Mouse (Mus musculus) intestine, embryonic 14.5 days (tissue): Measurements from ENCODE around the gene Txndc12. TPM values are rescaled to one million over a fixed set of nuclear protein-coding genes. Genes with fewer than 3 reads are reported as not detected.
A peak's percentile ranks its signal among the peaks of the same experiment; 100 is the strongest.

Source experiments
- ATAC-seq: fragments of 200-750 bp; cut with Nextera tagmentation; replicated peaks from 2 replicates; pipeline ENCODE4 v1.8.0; 2017; ENCODE audit warnings: low read depth, moderate number of reproducible peaks, moderate TSS enrichment, moderate library complexity; ENCODE audit not compliant: low FRiP score, low TSS enrichment
- DNase-seq: peaks from one replicate; pipeline ENCODE4 v3.0.0-alpha.2; 2018; ENCODE audit warnings: low spot score
- H3K27ac ChIP-seq: fragments of 300-500 bp; sonication (generic); 2 replicates; pipeline ENCODE4 v1.5.1; 2014; ENCODE audit warnings: low read depth, mild to moderate bottlenecking, control low read depth
- H3K27me3 ChIP-seq: fragments of 300-500 bp; sonication (generic); replicated peaks from 2 replicates; pipeline ENCODE4 v1.6.1; 2014; ENCODE audit warnings: low read length, control low read depth; ENCODE audit not compliant: control insufficient read depth, insufficient read depth
- H3K36me3 ChIP-seq: fragments of 300-500 bp; sonication (generic); 2 replicates; pipeline ENCODE4 v1.6.1; 2014; ENCODE audit warnings: low read length, control low read depth; ENCODE audit not compliant: control insufficient read depth, insufficient read depth
- H3K4me1 ChIP-seq: fragments of 300-500 bp; sonication (generic); replicated peaks from 2 replicates; pipeline ENCODE4 v1.6.1; 2014; ENCODE audit warnings: low read length, control low read depth, mixed read lengths; ENCODE audit not compliant: control insufficient read depth, insufficient read depth
- H3K4me2 ChIP-seq: fragments of 300-500 bp; sonication (generic); 2 replicates; pipeline ENCODE4 v1.6.1; 2014; ENCODE audit warnings: low read length
- H3K4me3 ChIP-seq: fragments of 300-500 bp; sonication (generic); 2 replicates; pipeline ENCODE4 v1.5.1; 2014; ENCODE audit warnings: low read depth, low read length, control low read depth, mixed read lengths
- H3K9ac ChIP-seq: fragments of 300-500 bp; sonication (generic); 2 replicates; pipeline ENCODE4 v1.6.1; 2014; ENCODE audit warnings: mild to moderate bottlenecking, low read length
- H3K9me3 ChIP-seq: fragments of 300-500 bp; sonication (generic); 2 replicates; pipeline ENCODE4 v1.6.1; 2016; ENCODE audit warnings: low read length, control low read depth; ENCODE audit not compliant: control insufficient read depth
- WGBS: fragments of 180-500 bp; shearing (Covaris S2); extraction: QIAGEN DNeasy Blood & Tissue Kit; methylation state at CpG from one replicate; pipeline ENCODE4 v1.1.7; 2014; 5-methylcytosine and 5-hydroxymethylcytosine counted together
- polyA plus RNA-seq: library from polyadenylated mRNA; unstranded; fragments of >200 nt; fragmentation: Nextera tagmentation; extraction: Ambion mirVana; gene quantifications from 2 replicates; pipeline ENCODE4 v1.2.1, GENCODE M21; 2014

Txndc12 gene
- polyA plus RNA-seq: 108 and 117 TPM in 2 replicates

DNA sequence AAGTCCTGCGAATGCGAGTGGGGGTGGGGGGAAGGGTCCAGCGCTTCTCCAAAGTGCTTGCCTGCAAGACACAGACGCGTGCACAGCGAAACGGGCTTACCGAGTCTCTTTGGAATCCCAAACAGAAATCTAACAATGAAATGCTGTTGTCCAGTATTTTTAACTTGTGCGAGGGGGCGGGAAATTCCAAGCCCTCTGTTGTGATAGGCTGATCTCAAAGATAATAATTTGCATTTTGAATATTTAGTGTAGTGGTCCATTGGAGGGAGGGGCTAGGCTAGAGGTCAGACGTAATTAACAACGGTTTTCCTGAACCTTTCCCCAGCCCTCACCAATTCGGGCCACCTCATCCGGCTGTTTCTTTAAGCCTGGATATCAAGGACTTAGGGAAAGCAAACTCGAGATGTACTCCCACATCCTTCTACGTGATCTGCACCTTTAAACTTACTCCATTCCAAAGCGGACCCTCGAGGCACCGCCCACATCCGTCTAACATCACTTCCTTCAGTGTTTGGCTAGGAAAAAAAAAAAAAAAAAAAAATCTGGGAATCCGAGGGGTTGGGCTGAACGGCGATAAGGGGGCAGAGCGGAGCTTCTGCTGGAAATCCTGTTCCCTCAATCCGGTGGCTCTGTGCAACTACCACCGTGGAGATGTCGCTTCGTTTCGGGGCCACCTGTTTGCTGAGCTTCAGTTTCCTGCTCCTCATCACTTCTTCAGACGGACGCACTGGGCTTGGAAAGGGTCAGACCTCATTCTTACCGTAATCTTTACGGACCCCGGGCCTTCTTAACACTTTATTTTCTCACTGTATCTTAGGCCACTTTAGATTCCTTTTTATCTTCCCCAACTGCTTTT lies at the start of gene Txndc12:
Gene Txndc12 (plus strand): TSS at position 487 of the 856 bp plus-strand sequence.
- ATAC-seq (peak; percentile 82), DNase-seq (peak; percentile 97)
- H3K27ac ChIP-seq: peak within 1 kb of the TSS; percentile 97
- peaks cover 11% of the 10 kb centered on the region for H3K36me3 ChIP-seq
- H3K9ac ChIP-seq: peak within 1 kb of the TSS; percentile 98
- H3K27me3 ChIP-seq: no peaks in the 10 kb centered on the region
- under 1% methylated on average over 34 of the region's 34 CpGs for WGBS
- peak within 1 kb of the TSS; percentile 62 for H3K4me2 ChIP-seq
- H3K9me3 ChIP-seq: no peaks in the 10 kb centered on the region
- peaks cover 31% of the 10 kb centered on the region for H3K4me1 ChIP-seq
- H3K4me3 ChIP-seq: peak within 1 kb of the TSS; percentile 97

DNA sequence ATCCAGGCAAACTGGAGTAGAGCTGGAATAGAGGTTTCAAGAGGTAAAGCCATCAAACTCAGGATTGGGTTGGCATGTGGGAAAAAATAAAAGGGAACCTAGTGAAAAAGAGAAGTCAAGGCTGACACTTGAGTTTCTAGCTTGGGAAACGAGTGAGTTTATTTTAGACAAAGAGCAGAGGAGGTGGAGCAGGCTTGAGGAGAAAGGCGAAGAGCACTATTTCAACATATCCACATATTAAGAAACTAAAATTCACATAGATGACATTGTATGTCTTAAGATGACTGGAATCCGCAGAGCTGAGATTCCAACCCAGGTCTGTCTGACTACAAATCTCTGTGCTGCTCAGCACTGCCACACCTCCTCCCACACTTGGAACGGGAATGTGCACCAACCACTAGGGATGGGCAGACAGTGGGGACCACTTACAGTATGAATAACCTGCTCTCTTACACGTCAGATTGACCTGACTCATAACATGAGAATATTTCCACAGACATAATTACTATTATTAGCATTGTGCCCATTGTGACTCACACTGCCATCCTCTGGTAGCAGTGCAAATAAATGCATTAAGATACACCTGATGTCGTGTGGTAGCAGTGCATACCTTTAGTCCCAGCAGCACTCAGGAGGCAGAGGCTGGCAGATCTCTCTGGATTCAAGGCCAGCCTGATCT lies 45.0 kb upstream of the Txndc12 start:
- no peaks in the 10 kb centered on the region for H3K9me3 ChIP-seq
- no peak overlapping the region for H3K9ac ChIP-seq
- H3K27me3 ChIP-seq: no peaks in the 10 kb centered on the region
- no peak for DNase-seq
- H3K4me1 ChIP-seq: no peaks in the 10 kb centered on the region
- no peak overlapping the region for H3K27ac ChIP-seq
- H3K4me2 ChIP-seq: no peak overlapping the region
- ATAC-seq: no peak
- H3K36me3 ChIP-seq: no peaks in the 10 kb centered on the region
- WGBS: 74% methylated on average over 6 of the region's 6 CpGs
- no peak overlapping the region for H3K4me3 ChIP-seq

DNA sequence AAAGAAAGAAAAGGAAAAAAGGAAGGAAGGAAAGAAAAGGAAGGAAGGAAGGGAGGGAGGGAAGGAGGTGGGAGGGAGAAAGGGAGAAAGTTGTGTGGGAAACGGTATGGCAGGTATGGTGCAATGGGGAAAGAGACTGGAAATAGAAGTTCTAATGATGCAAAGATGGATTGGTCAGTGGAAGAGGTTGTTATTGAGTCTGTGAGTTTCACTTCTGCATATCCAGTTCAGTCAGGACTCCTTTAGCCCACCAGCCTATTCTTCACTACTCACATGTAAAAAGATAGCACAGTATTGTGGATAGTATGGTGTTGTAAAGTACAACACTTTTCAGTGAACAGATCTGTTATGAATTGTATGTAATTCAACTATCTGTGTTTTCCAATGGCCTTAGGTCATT lies 43.9 kb upstream of the Txndc12 start:
- H3K4me1 ChIP-seq: no peaks in the 10 kb centered on the region
- no peaks in the 10 kb centered on the region for H3K9me3 ChIP-seq
- H3K27me3 ChIP-seq: no peaks in the 10 kb centered on the region
- H3K4me3 ChIP-seq: no peak overlapping the region
- H3K27ac ChIP-seq: no peak overlapping the region
- DNase-seq (no peak), ATAC-seq (no peak)
- no peak overlapping the region for H3K4me2 ChIP-seq
- no peak overlapping the region for H3K9ac ChIP-seq
- WGBS: 68% methylated on average over 1 of the region's 1 CpGs
- no peaks in the 10 kb centered on the region for H3K36me3 ChIP-seq

DNA sequence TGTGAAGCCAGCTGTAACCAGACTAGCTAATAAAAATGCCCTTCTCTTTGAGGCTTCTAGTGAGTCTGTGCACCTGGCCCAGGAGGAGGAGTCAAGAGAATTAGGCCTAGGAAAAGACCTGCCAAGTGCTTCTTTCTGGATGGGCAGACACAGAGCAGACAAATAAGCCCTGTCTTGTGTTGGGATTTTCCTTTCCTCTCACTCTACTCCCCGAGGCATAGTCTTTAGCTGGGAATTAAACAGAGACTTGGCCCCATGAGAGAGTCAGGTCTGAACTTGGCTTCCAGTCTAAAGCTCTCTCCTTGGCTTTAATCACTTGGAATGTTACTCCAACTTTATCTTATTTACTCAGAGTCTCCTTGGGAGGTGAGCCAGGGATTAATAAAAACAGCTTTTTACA lies 40.5 kb upstream of the Txndc12 start:
- ATAC-seq (no peak), DNase-seq (no peak)
- H3K4me2 ChIP-seq: no peak overlapping the region
- H3K4me3 ChIP-seq: no peak overlapping the region
- H3K9ac ChIP-seq: no peak overlapping the region
- H3K27ac ChIP-seq: no peak overlapping the region
- H3K4me1 ChIP-seq: no peaks in the 10 kb centered on the region
- 55% methylated on average over 1 of the region's 1 CpGs for WGBS
- H3K27me3 ChIP-seq: no peaks in the 10 kb centered on the region
- H3K9me3 ChIP-seq: no peaks in the 10 kb centered on the region
- no peaks in the 10 kb centered on the region for H3K36me3 ChIP-seq

DNA sequence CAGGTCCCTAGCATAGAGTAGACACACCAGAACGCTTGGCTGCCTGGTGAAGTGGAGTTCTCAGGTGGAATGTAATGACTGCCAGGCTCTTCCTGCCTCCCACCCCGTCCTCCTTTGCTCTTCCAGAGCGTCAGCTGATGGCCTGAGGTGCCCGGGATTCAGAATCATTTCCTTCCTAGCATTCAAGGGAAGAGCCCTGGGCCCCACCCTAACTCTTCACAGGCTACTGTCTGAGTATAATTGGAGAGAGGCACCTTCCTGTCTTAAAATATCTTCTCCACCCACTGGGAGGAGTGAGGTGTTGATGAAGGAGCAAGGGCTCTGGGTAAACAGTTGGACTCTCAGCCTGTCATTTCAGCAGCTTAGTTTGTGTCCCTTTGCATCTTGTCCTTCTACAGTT lies 37.7 kb upstream of the Txndc12 start:
- no peak overlapping the region for H3K4me2 ChIP-seq
- no peak overlapping the region for H3K27ac ChIP-seq
- no peak overlapping the region for H3K4me3 ChIP-seq
- no peaks in the 10 kb centered on the region for H3K27me3 ChIP-seq
- H3K9ac ChIP-seq: no peak overlapping the region
- no peaks in the 10 kb centered on the region for H3K36me3 ChIP-seq
- ATAC-seq: no peak
- no peaks in the 10 kb centered on the region for H3K9me3 ChIP-seq
- 50% methylated on average over 4 of the region's 4 CpGs for WGBS
- peaks cover 6% of the 10 kb centered on the region for H3K4me1 ChIP-seq
- no peak for DNase-seq

DNA sequence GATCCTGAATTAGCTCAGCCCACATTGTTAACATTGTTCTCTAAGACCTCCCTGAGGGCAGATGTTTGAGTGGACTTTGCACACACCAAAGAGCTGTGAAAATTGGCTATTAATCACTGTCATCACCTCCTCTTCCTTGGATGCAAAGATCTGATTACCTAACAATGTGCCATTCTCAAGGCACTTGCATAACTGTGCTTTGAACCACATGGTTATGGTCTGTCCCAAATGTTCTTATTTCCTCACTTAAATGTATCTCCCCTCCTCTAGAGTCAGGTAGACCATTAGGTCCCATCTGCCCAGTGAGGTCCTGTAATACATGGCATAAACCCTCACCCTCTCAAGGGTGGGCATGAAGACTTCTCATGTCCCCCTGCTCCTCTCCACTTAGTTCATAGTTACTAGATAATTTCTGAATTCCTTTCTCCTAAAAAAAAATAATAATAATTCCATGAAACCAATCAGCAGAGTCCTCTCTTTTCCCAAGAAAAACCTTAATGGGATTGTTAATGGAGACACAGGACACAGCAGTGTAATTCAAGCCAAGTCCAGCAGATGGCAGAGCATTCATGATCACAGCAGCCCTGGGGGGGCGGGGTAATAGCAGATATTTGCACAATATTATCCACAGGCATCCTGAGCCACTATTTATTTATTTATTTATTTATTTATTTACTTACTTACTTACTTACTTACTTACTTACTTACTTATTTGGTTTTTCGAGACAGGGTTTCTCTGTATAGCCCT lies 36.1 kb upstream of the Txndc12 start:
- no peaks in the 10 kb centered on the region for H3K27me3 ChIP-seq
- H3K36me3 ChIP-seq: no peaks in the 10 kb centered on the region
- H3K9me3 ChIP-seq: no peaks in the 10 kb centered on the region
- no peak overlapping the region for H3K27ac ChIP-seq
- 54% methylated on average over 2 of the region's 2 CpGs for WGBS
- ATAC-seq: no peak
- H3K4me2 ChIP-seq: no peak overlapping the region
- H3K9ac ChIP-seq: no peak overlapping the region
- peaks cover 6% of the 10 kb centered on the region for H3K4me1 ChIP-seq
- no peak overlapping the region for H3K4me3 ChIP-seq
- DNase-seq: peak; percentile 80

DNA sequence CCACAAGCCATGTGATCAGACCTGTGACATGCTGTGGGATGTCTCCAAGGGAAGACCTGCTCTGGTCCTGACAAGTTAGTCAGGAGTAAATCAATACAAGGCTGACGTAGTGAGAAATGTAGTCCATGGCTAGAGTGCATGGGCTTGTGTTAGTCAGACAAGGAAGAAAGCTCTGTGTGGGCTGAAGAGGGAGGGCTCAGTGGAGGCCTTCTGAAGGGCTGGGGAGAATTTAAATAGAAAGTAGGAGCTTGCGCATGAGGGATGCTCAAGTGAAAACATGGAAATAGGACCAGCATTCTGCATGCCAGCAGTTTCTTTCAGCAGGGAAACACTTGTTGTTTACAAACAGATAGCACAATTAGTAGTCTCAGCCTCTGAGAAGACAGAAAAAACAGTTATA lies 30.9 kb upstream of the Txndc12 start:
- Histone ChIP-seq H3K4me2 (no peak overlapping the region), H3K27me3 (no peaks in the 10 kb centered on the region), H3K9me3 (no peaks in the 10 kb centered on the region), H3K4me3 (no peak overlapping the region), H3K9ac (no peak overlapping the region), H3K27ac (no peak overlapping the region), H3K36me3 (no peaks in the 10 kb centered on the region), H3K4me1 (peaks cover 6% of the 10 kb centered on the region)
- WGBS: 83% methylated on average over 2 of the region's 2 CpGs
- ATAC-seq (no peak), DNase-seq (no peak)

DNA sequence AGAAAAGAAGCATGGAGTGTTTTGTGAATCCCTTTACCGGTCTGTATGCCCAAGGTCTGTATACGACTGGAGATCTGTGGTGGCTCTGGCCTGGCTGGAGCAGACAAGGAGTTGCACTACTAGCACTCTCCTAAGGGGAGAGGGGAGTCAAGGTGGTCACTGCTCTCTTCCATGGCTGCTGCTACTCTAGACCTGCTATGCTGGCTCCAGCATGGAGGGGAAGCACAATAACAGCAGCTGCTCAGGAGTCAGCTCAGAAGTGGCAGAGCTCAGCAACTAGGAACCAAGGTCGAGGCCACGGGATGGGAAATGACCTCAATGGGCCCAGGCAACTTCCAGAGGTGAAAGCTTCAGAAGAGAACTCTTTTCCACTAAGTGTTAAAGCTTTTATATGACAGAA lies 23.3 kb upstream of the Txndc12 start:
- DNase-seq (no peak), ATAC-seq (no peak)
- no peaks in the 10 kb centered on the region for H3K9me3 ChIP-seq
- no peaks in the 10 kb centered on the region for H3K27me3 ChIP-seq
- no peak overlapping the region for H3K27ac ChIP-seq
- 62% methylated on average over 4 of the region's 4 CpGs for WGBS
- no peak overlapping the region for H3K4me2 ChIP-seq
- no peak overlapping the region for H3K4me3 ChIP-seq
- peaks cover 11% of the 10 kb centered on the region for H3K36me3 ChIP-seq
- no peak overlapping the region for H3K9ac ChIP-seq
- no peaks in the 10 kb centered on the region for H3K4me1 ChIP-seq
